Mouse (Mus musculus): Measurements from ENCODE around the gene Pea15a.

The Pea15a gene

DNA sequence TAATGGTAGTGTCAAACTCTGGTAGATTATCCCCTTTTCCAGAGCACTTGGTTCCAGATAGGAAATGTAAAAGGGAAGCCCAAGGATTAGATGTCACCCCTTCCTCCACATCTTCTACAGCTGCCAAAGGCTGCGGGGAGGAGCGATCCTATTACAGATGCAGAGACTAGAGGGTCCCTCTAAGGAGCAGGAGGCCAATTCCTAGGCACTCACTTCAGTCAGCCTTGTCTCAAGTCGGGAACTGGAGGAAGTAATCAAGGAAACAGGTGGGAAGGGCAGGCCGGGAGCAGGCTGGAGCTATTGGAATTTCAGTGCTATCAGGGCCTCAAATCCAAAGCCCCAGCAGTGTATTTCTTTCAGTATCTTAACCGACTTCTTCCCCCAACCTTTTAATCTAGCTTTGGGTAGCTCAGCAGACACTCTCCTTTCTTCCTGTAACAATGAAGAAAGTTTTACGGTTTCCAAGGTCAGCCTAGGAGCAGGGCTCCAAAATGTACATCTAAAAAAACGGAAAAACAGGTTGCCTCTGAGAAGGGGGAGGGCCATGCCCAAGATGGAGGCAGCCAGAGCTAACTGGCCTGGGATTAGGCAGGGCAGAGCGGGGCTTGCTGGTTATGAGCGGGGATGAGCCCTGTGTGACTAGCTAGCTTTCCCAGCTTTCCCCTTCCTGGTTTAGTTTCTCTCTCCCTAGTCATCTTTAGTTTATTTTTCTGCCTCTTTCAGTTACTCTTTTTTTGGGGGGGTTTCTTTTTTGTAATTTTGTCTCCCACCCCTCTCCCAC is 2.4 kb downstream of the Pea15a start:
- no peak for DNase-seq

DNA sequence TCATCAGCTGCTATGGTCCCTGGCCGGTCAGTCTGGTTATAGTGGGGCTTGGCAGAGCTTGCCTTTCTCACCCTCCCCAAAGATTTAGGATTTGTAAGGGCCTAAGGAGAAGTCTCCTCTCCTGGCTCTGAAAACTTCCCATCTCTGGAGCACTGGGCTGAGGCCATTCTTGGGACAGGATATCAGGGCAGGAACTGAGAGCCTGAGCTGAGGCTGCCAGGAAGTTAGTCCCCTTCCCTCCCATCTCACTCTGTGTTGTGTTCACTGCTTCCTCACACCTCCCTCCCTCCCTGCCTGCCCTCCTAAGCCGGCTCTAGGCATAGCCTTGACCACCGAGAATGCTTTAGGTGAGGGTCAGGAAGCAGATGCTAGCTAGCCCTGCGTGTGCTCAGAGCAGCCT is 3.0 kb downstream of the Pea15a start:
- DNase-seq, result no peak

DNA sequence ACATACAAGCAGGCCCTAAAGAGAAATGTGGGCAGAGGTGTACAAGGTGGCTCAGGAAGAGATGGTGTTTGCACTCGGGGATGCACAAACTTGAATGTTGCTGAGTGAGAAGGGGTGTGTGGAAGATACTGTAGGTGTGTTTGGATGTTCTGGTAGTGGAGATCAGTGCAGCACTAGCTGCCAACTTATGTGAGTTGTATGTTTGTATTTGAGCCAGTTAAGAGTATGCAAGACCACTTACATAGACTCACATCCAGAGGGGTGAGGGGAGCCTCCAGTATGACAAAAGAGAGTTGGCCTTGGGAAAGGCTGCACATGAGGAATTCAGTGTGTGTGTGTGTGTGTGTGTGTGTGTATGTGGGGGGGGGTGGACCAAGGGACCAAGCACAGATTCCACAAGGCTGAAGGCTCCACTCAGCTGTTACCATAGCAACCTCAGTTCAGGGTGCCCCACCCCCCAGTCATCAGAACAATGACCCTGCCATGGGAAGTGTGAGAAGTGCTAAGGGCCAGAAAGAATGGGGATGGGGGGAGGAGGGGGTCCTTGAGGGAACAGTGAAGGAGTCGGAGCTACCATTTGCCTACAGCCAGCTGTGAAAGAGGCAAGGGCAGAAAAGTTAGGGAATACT is 3.6 kb downstream of the Pea15a start:
- DNase-seq, result no peak

DNA sequence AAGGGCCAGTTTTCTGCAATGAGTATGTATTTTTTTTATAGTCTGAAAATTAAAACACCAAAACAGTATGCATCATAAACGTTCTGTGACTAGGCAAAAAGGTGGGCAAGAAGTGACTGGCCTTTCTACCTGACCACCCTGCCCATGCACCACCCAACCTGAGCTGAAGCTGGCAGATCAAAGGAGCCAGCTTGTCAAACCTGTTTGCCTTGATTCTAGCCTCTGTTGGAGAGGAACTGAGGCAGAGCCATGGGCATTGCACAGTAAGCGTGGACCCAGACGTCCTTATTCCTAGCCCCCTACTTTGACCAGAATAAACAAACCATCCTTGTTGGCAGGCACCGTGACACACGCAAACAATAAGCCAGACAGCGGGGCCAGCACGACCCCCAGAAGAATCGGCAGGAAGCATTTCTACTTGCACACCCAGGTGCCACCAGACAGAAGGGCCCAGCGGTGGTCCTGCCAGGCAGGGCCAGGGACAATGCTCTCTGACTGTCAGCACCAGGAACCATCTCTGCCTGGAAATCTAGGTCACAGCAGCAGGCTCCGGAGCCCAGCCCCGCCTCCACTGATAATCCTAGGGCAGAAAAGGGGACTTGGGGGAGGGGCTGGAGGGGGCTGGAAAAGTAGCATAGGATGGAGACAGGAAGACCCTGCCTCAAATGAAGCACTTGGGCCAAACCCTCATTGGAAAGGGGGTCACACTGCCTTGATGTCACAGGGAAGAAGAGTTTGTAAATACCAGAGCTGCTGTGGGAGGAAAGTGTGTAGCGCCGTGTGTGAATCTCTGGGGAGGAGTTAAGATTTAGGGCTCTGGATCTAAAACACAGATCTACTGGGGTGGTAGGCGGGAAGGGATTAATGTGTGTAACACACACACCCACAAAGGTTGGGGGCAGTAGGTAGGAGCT is 4.4 kb downstream of the Pea15a start:
- no peak for DNase-seq

GRCm38 (mm10) chr1:172200871-172201447 is 5.6 kb downstream of the Pea15a start:
- DNase-seq, result no peak

DNA sequence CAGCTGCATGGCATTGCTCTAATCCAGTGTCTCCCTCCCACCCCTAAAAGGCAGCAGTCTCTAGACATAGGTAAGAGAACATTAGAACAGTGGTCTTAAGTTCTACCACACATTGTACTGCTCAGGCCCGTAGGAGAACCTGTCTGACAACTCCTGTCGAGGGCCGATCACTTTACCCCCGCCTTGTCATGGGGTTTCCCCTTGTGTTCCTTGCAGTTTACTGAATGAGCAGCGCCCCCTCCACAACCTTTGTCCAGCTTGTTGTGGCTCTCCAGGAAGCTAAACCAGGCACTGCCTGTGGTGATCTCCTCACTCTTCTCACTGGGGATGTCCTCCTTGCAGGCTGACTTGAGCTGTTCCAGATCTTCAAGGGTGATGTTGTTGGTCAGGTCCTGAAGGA is 6.4 kb downstream of the Pea15a start:
- no peak for DNase-seq

GRCm38 (mm10) chr1:172198996-172199395 is 7.6 kb downstream of the Pea15a start:
- no peak for DNase-seq

DNA sequence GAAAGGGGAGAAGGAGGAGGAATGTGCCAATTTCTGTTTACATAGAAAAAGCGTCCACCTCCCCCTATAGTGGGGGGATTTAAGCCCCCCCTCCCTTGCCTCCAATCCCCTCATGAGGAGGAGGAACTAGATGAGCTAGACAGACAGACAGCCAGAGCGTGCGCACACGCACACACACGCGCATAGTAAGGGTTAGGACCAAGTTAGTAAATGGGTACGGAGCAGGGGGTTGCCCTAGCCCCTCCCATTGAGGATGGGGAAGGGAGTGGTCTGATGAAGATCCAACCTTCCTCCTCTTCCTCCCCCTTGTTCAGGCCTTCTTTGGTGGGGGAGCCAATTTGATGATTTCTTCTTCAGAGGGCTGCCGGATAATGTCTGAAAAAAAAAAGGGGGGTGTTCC is 8.3 kb downstream of the Pea15a start:
- DNase-seq, result no peak

DNA sequence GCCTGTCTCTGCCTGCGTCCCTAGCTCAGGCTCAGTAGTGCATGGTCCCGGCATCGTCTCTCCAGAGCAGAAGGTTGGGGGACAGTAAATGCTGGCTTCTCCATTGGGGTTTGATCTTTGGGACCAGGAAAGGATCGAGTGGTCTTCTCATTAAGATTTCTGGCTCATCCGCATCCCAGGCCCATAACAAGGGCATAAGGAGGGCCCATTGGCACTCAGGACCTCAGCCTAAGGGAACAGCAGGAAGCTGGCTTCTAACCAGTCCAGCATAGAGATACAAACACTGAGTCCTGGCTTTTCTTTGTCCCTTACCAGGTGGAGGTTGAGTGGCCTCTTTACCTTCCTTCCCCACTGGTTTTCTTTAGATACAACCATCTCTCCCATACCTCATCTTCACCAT is 8.8 kb downstream of the Pea15a start:
- no peak for DNase-seq

GRCm38 (mm10) chr1:172197146-172197545 is 9.5 kb downstream of the Pea15a start:
- DNase-seq, result no peak

DNA sequence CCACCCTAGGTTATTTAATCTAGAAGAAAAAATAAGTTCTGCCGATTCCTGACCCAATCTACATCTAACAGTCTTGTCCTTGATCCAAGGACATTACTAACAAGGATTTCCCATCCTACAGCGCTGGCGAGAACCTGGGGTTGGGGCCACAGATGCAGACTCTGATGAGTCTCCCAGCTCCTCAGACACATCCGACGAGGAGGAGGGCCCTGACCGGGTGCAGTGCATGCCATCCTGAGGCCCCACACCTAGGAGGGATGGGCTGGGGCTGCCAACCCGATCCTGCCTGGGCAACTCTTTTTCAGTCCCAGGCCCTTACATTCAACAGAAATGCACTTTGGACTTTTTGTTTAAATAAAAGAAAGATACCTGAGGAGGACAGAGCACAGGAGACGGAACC is 12.2 kb downstream of the Pea15a start:
- no peak for DNase-seq

- DNase-seq, result no peak
Measured at GRCm38 (mm10) chr1:172192217-172192616, 14.4 kb downstream of the Pea15a start.

GRCm38 (mm10) chr1:172191578-172191977 is 15.0 kb downstream of the Pea15a start:
- DNase-seq, result no peak

DNA sequence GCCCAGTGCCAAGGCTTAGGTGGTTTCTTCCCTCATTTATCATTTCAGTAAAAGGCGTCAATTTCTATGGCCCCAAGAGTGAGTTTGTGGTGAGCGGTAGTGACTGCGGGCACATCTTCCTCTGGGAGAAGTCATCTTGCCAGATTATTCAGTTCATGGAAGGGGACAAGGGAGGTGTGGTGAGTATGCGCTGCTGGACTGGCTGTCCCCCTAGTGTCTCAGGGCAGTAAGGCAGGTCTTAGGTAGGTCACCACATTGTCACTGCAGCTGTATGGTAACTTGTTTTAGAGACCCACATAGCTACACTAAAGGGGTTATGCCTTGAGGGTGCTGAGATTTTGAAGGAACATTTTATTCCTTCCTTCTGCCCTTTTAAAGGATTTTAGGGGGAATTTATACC is 17.7 kb downstream of the Pea15a start:
- peak; percentile 22 for DNase-seq

DNA sequence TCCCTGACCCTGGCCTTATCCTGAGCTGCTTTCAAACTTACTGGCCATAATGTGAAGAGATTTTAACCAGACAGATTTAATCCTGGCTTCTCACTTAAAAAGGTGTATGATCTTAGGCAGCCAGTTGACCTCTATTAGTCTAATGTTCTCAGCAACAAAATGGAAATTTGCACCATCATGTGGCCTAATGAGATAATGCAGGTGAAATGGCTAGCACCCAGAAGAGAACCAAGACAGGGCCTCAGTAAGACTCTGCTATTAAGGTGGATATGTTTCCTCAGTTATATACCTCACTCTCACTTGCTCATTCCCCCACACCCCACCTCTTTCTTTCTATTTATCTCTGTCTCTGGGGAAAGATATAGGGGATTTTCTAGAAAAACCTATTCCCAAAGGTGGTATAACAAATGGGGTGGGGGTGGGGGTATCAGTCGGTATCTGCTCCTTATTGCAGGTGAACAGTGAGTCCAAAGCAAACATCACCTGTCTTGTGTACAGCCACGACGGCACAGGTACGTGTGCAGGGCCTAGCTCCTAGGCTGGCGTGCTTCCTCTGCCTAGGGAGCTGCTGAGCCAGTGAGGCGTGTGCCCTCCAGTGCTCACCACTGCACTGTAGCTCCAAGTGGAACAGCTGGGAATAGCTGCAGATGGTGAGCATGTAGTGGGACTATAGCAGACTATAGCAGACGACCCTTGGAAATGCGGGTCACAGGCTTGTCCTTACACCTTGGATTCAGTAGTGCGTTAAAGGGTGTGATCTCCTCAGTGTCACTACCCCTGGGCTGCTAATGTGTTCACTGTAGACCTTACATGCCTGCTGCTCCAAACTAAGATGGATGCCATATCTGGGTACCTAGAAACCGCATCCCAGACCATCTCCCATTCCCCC is 20.0 kb downstream of the Pea15a start:
- DNase-seq, result no peak

DNA sequence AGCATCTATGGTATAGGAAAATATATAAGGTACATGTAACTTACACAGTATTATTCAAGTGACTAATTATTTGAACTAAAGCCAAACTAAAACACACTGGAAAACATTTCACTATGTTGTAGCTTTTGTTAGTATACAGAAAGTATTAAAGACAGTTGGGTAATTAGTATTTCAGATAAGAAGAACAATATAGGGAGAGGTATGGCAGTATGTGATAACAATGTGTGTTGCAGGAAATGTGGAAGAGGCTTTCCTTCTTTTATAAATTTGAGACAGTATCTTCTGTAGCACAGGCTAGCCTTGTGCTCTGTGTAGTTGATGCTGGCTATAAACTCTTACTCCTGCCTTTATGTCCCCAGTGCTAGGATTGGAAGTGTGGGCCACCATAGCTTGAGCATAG is 22.7 kb downstream of the Pea15a start:
- DNase-seq, result no peak

DNA sequence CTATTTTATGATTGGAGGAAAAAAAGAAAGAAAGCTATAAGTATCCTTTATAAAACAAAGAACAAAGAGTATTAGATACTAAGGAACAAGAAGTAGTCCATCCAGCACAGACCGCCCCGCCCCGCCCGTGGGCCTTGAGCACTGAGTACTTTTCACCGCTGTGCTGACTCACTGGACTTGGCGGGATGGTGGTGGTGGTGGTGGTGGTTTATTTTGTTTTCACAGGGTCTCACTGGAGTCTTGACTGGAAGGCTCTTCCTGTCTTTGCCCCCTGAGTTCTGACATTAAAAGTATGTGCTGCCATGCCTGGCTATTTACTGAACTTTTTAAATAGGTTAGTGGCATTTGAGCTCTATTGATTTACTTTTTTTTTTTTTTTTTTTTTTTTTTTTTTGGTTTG is 23.5 kb downstream of the Pea15a start:
- no peak for DNase-seq

GRCm38 (mm10) chr1:172181777-172182176 is 24.8 kb downstream of the Pea15a start:
- no peak for DNase-seq

DNA sequence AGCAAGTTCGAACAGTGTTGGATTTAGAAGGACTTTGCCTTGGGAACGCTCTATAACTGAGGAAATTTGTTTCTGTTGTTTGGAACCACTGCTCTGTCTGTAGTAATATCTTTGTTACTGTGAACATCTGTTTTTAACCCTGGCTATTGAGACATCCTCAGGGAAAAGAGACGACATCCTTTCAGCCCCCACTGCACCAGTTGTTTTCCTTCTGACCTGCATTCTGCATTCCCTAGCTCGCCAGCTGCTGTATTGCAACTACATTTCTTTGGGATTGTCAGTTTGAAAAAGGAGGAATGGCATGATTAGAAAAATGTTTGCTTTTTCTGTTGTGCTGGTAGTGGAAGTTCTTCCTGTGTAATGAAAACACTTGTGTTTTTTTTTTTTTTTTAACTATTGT is 25.7 kb downstream of the Pea15a start:
- no peak for DNase-seq

GRCm38 (mm10) chr1:172179102-172179501 is 27.5 kb downstream of the Pea15a start:
- no peak for DNase-seq

- DNase-seq, result no peak
Measured at GRCm38 (mm10) chr1:172177791-172178190, 28.8 kb downstream of the Pea15a start.

DNA sequence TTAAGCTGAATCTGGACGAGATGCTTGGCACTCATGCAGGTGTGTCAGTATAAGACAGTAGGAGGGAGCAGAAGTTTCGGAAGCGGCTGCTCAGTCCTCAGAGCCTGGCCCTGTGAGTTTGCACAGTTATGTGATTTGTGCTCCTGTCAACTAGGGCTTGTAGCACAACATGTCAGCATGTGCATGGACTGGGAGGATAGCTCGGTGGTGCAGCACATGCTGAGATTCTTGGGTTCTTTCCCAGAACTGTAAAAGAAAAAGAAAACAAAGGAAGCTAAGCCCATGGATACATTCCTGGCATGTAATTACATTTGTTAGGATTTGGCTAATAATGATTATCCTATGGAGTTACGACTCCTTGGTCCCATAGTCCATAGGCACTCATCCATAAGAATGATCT is 33.4 kb downstream of the Pea15a start:
- DNase-seq, result no peak
